Comparison of ENCODE assay signal across 8 mouse cellular contexts in genomic region chr9:66787821-66788220, GRCm38 (mm10). TPM values are rescaled to one million over a fixed set of nuclear protein-coding genes. Genes with fewer than 3 reads are reported as not detected.
DNase-seq lines count a peak whose midpoint lies in the region; ATAC-seq and TF ChIP-seq lines count a peak whose summit lies in the region.

No protein-coding gene starts in this region.

- no peaks in the 10 kb centered on the region for H3K9me3 ChIP-seq in liver, postnatal 0 days (ENCODE audit: low read length)
- H3K9me3 ChIP-seq in liver, embryonic 12.5 days (replicated peaks) = no peaks in the 10 kb centered on the region
- H3K9me3 ChIP-seq in kidney, embryonic 15.5 days (replicated peaks) = no peaks in the 10 kb centered on the region

- TF ChIP-seq CTCF in liver, postnatal 0 days (IDR thresholded peaks at IDR 0.05; ENCODE audit: low read depth) = peak; percentile 71

- H3K4me2 ChIP-seq in liver, postnatal 0 days (ENCODE audit: low read depth, low read length) = no peak overlapping the region
- no peak overlapping the region for H3K4me2 ChIP-seq in liver, embryonic 12.5 days
- no peak overlapping the region for H3K4me2 ChIP-seq in kidney, embryonic 15.5 days

- H3K36me3 ChIP-seq in liver, postnatal 0 days (replicated peaks; ENCODE audit: insufficient read depth, low read length) = no peaks in the 10 kb centered on the region; the same call in 1 of the 2 replicates
- H3K36me3 ChIP-seq in liver, embryonic 12.5 days = no peaks in the 10 kb centered on the region
- peaks cover 8% of the 10 kb centered on the region for H3K36me3 ChIP-seq in kidney, embryonic 15.5 days

- no peak overlapping the region for H3K4me3 ChIP-seq in liver, postnatal 0 days (ENCODE audit: low read depth, low read length)
- H3K4me3 ChIP-seq in liver, embryonic 12.5 days = no peak overlapping the region
- H3K4me3 ChIP-seq in kidney, embryonic 15.5 days (replicated peaks) = no peak overlapping the region

- no peak overlapping the region for H3K9ac ChIP-seq in liver, postnatal 0 days (replicated peaks)
- no peak overlapping the region for H3K9ac ChIP-seq in liver, embryonic 12.5 days
- no peak overlapping the region for H3K9ac ChIP-seq in kidney, embryonic 15.5 days

- H3K27ac ChIP-seq in liver, postnatal 0 days (ENCODE audit: low read depth) = no peak overlapping the region
- no peak overlapping the region for H3K27ac ChIP-seq in liver, embryonic 12.5 days
- no peak overlapping the region for H3K27ac ChIP-seq in kidney, embryonic 15.5 days

- no peaks in the 10 kb centered on the region for H3K4me1 ChIP-seq in liver, postnatal 0 days (ENCODE audit: insufficient read depth)
- no peaks in the 10 kb centered on the region for H3K4me1 ChIP-seq in liver, embryonic 12.5 days
- H3K4me1 ChIP-seq in kidney, embryonic 15.5 days = no peaks in the 10 kb centered on the region

- no peak for DNase-seq in frontal cortex, postnatal 10 days (ENCODE audit: low spot score in 2 of 2)
- no peak for DNase-seq in liver, postnatal 0 days
- peak; percentile 35 for DNase-seq in R1 (ENCODE audit: low read depth, low spot score)
- DNase-seq in mesoderm, embryonic 11.5 days (ENCODE audit: low read depth, low spot score) = peak; percentile 37

- TF ChIP-seq EP300 in liver, postnatal 0 days (IDR thresholded peaks at IDR 0.05; ENCODE audit: low read depth) = no peak

- WGBS in liver, postnatal 0 days (ENCODE audit: insufficient replicate concordance) = 16% methylated on average over 2 of the region's 2 CpGs
- WGBS in liver, embryonic 12.5 days (ENCODE audit: insufficient replicate concordance) = 13% methylated on average over 2 of the region's 2 CpGs
- 5% methylated on average over 2 of the region's 2 CpGs for WGBS in kidney, embryonic 15.5 days

- H3K27me3 ChIP-seq in liver, postnatal 0 days (ENCODE audit: insufficient read depth, low read length) = no peaks in the 10 kb centered on the region
- H3K27me3 ChIP-seq in liver, embryonic 12.5 days (replicated peaks) = peaks cover 4% of the 10 kb centered on the region; the same call in 1 of the 2 replicates
- H3K27me3 ChIP-seq in kidney, embryonic 15.5 days = no peaks in the 10 kb centered on the region

- ATAC-seq in frontal cortex, adult (ENCODE audit: low TSS enrichment) = peak; percentile 77; the same call in 1 of the 2 replicates
- ATAC-seq in liver, postnatal 0 days = no peak
- ATAC-seq in liver, embryonic 12.5 days = no peak
- ATAC-seq in megakaryocyte-erythroid progenitor cell, adult 5-6 weeks (replicated peaks; ENCODE audit: low FRiP score, low TSS enrichment, poor library complexity, severe bottlenecking) = no peak
- no peak for ATAC-seq in kidney, embryonic 15.5 days (replicated peaks; ENCODE audit: low FRiP score)

RNA-seq across cellular contexts. Expression of gene Aph1b, which starts 7.5 kb away (rescaled TPM):
- 2.0 and 2.1 TPM in 2 replicates for polyA plus RNA-seq in liver, postnatal 0 days (2015; fragmentation: Nextera tagmentation; extraction: Ambion mirVana)
- 1.4 and 2.4 TPM in 2 replicates for polyA plus RNA-seq in liver, embryonic 12.5 days (2016; fragmentation: Nextera tagmentation; extraction: Ambion mirVana)
- 0.17 TPM in 1 of 2 replicates, not detected in the other for total RNA-seq in megakaryocyte-erythroid progenitor cell, adult 5-6 weeks (2014; fragmentation: Nextera tagmentation)
- total RNA-seq in megakaryocyte-erythroid progenitor cell, adult 5-6 weeks (2017) = 0.53 TPM in 1 of 2 replicates, not detected in the other
- 9.2 and 11.9 TPM in 2 replicates for polyA plus RNA-seq in kidney, embryonic 15.5 days (2015; fragmentation: Nextera tagmentation; extraction: Ambion mirVana)

RNA-seq across cellular contexts. Expression of gene Gm10647, which starts 9.0 kb away (rescaled TPM):
- polyA plus RNA-seq in liver, postnatal 0 days (2015; fragmentation: Nextera tagmentation; extraction: Ambion mirVana) = 0.25 and 0.27 TPM in 2 replicates
- polyA plus RNA-seq in liver, embryonic 12.5 days (2016; fragmentation: Nextera tagmentation; extraction: Ambion mirVana) = 0.07 and 0.15 TPM in 2 replicates
- total RNA-seq in megakaryocyte-erythroid progenitor cell, adult 5-6 weeks (2014; fragmentation: Nextera tagmentation) = not detected in 2 replicates
- not detected in 2 replicates for total RNA-seq in megakaryocyte-erythroid progenitor cell, adult 5-6 weeks (2017)
- polyA plus RNA-seq in kidney, embryonic 15.5 days (2015; fragmentation: Nextera tagmentation; extraction: Ambion mirVana) = 0.69 and 0.96 TPM in 2 replicates

RNA-seq across cellular contexts. Expression of gene Aph1c, which starts 46.7 kb away (rescaled TPM):
- 3.3 and 4.1 TPM in 2 replicates for polyA plus RNA-seq in liver, postnatal 0 days (2015; fragmentation: Nextera tagmentation; extraction: Ambion mirVana)
- 0.87 and 1.3 TPM in 2 replicates for polyA plus RNA-seq in liver, embryonic 12.5 days (2016; fragmentation: Nextera tagmentation; extraction: Ambion mirVana)
- 1.8 TPM in 1 of 2 replicates, not detected in the other for total RNA-seq in megakaryocyte-erythroid progenitor cell, adult 5-6 weeks (2014; fragmentation: Nextera tagmentation)
- 0.50 and 0.80 TPM in 2 replicates for total RNA-seq in megakaryocyte-erythroid progenitor cell, adult 5-6 weeks (2017)
- polyA plus RNA-seq in kidney, embryonic 15.5 days (2015; fragmentation: Nextera tagmentation; extraction: Ambion mirVana) = 5.4 and 7.2 TPM in 2 replicates

Comparison
In these comparisons a context has a peak if more than half of its experiments do, and no peak if none do; other contexts are left out.
1. DNase-seq: peak in R1 (single experiment) and mesoderm, embryonic 11.5 days (single experiment); none in frontal cortex, postnatal 10 days (0 of 2) and liver, postnatal 0 days (single experiment).